ENCODE assay signal across 19 mouse cellular contexts in the genomic region with DNA sequence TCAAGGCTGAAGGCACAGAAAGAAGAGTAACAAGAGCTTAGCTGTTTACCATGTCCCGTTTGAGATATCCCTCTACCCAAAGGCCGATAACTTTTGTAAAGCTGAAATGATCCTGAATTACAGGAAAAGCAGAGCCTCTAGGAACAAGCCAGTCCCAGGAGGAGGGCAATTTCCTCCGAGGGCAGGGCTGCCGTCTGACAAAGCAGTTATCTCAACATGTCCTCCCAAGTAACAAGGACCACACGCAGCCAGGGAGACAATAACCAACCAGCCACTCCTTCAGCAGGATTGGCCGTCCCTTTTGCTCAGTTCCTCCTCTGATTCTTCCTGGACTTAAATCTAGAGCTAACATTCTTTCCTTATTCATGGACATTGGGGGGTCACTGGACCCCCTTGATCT.
"Had no signal": no experiment of that assay in that cellular context is flagged by ENCODE, and none has a peak within 500 bp of the region (broad histone marks: within the 10 kb centered on the region; RNA-seq: fewer than 3 reads in every experiment).

No protein-coding gene starts in this region.

- H3K4me1 ChIP-seq: limb, embryonic 12.5 days; limb, embryonic 15.5 days; midbrain, embryonic 15.5 days; neural tube, embryonic 12.5 days; neural tube, embryonic 15.5 days had no signal

- DNase-seq: left cerebral cortex, postnatal 4 days; liver, embryonic 13.5 days; lung, adult 2 months; lung, postnatal 14 days; lung, postnatal 4 days; right cerebral cortex, adult 18-20 months; right cerebral cortex, postnatal 14 days; right cerebral cortex, postnatal 4 days; thymus, adult 2 months; thymus, postnatal 14 days; thymus, postnatal 4 days had no signal

- H3K27ac ChIP-seq: kidney, embryonic 15.5 days; limb, embryonic 12.5 days; limb, embryonic 15.5 days; liver, embryonic 13.5 days; midbrain, embryonic 10.5 days; midbrain, embryonic 15.5 days; neural tube, embryonic 12.5 days; neural tube, embryonic 15.5 days; stomach, postnatal 0 days had no signal

- H3K4me2 ChIP-seq: kidney, embryonic 15.5 days; limb, embryonic 12.5 days; limb, embryonic 15.5 days; liver, embryonic 13.5 days; midbrain, embryonic 15.5 days; neural tube, embryonic 12.5 days; neural tube, embryonic 15.5 days had no signal

- H3K36me3 ChIP-seq: kidney, embryonic 15.5 days; limb, embryonic 12.5 days; limb, embryonic 15.5 days; liver, embryonic 13.5 days; midbrain, embryonic 10.5 days; midbrain, embryonic 15.5 days; neural tube, embryonic 12.5 days; neural tube, embryonic 15.5 days had no signal

- H3K9ac ChIP-seq: kidney, embryonic 15.5 days; limb, embryonic 12.5 days; limb, embryonic 15.5 days; liver, embryonic 13.5 days; midbrain, embryonic 15.5 days; neural tube, embryonic 12.5 days; neural tube, embryonic 15.5 days had no signal

- ATAC-seq: midbrain, embryonic 15.5 days had no signal

- H3K4me3 ChIP-seq: kidney, embryonic 15.5 days; limb, embryonic 12.5 days; limb, embryonic 15.5 days; liver, embryonic 13.5 days; midbrain, embryonic 10.5 days; midbrain, embryonic 15.5 days; neural tube, embryonic 12.5 days; neural tube, embryonic 15.5 days had no signal

- H3K27me3 ChIP-seq: kidney, embryonic 15.5 days; limb, embryonic 12.5 days; limb, embryonic 15.5 days; liver, embryonic 13.5 days; midbrain, embryonic 15.5 days; neural tube, embryonic 12.5 days; neural tube, embryonic 15.5 days had no signal

- H3K9me3 ChIP-seq: kidney, embryonic 15.5 days; limb, embryonic 12.5 days; limb, embryonic 15.5 days; liver, embryonic 13.5 days; midbrain, embryonic 10.5 days; midbrain, embryonic 15.5 days; neural tube, embryonic 12.5 days; neural tube, embryonic 15.5 days had no signal
